Mouse (Mus musculus) bone marrow macrophage, adult 2 months (primary cell): ENCODE measurements around the gene Srrm2. TPM values are rescaled to one million over a fixed set of nuclear protein-coding genes. Genes with fewer than 3 reads are reported as not detected.

Experiments used
- H3K27ac ChIP-seq: 2 replicates; pipeline ENCODE4 v1.5.1; 2012; ENCODE audit warnings: low read depth, low read length; ENCODE audit not compliant: insufficient read depth
- H3K4me1 ChIP-seq: 2 replicates; pipeline ENCODE4 v1.6.1; 2012; ENCODE audit warnings: low read length; ENCODE audit not compliant: control insufficient read depth, insufficient read depth
- H3K4me3 ChIP-seq: 2 replicates; pipeline ENCODE4 v1.5.1; 2012; ENCODE audit warnings: mild to moderate bottlenecking, low read length, moderate library complexity; ENCODE audit not compliant: insufficient read depth
- CTCF ChIP-seq: IDR thresholded peaks from 2 replicates; pipeline ENCODE4 v1.5.1; 2012; ENCODE audit warnings: low read depth, mild to moderate bottlenecking, low read length, moderate library complexity
- POLR2A ChIP-seq: IDR thresholded peaks from 2 replicates; pipeline ENCODE4 v1.6.1; 2012; ENCODE audit warnings: mild to moderate bottlenecking, low read depth, low read length, borderline replicate concordance
- polyA plus RNA-seq: library from polyadenylated mRNA; stranded (reverse); fragments of >200 nt; gene quantifications from 2 replicates; pipeline ENCODE4 v1.2.4, GENCODE M21; 2012; ENCODE audit not compliant: missing spikeins, insufficient read depth, insufficient read length

The Srrm2 gene
- polyA plus RNA-seq, 1 experiment = 502 TPM

GRCm38 (mm10) chr17:23746767-23747166 lies 43.6 kb upstream of the Srrm2 start:
- H3K27ac ChIP-seq = no peak overlapping the region
- TF ChIP-seq CTCF = no peak
- TF ChIP-seq POLR2A = no peak
- peaks cover 19% of the 10 kb centered on the region for H3K4me1 ChIP-seq
- no peak overlapping the region for H3K4me3 ChIP-seq

GRCm38 (mm10) chr17:23747471-23747870 lies 42.9 kb upstream of the Srrm2 start:
- Histone ChIP-seq H3K4me1 (peaks cover 19% of the 10 kb centered on the region), H3K4me3 (no peak overlapping the region), H3K27ac (no peak overlapping the region)
- TF ChIP-seq CTCF = no peak
- TF ChIP-seq POLR2A = no peak

- Histone ChIP-seq H3K4me3 (no peak overlapping the region), H3K27ac (no peak overlapping the region), H3K4me1 (peaks cover 19% of the 10 kb centered on the region)
- no peak for TF ChIP-seq CTCF
- no peak for TF ChIP-seq POLR2A
Measured at GRCm38 (mm10) chr17:23748026-23748425, 42.3 kb upstream of the Srrm2 start.

GRCm38 (mm10) chr17:23748631-23749391 lies 41.5 kb upstream of the Srrm2 start:
- TF ChIP-seq POLR2A = no peak
- TF ChIP-seq CTCF = peak; percentile 37; the same call in 1 of the 2 replicates
- Histone ChIP-seq H3K4me3 (peak overlapping the region; percentile 44), H3K27ac (no peak overlapping the region), H3K4me1 (peaks cover 19% of the 10 kb centered on the region)

- Histone ChIP-seq H3K4me3 (peak overlapping the region; percentile 44), H3K27ac (no peak overlapping the region), H3K4me1 (peaks cover 19% of the 10 kb centered on the region)
- TF ChIP-seq POLR2A (no peak), CTCF (no peak)
Measured at GRCm38 (mm10) chr17:23749400-23750191, 40.7 kb upstream of the Srrm2 start.

GRCm38 (mm10) chr17:23755689-23756088 lies 34.6 kb upstream of the Srrm2 start:
- TF ChIP-seq POLR2A (no peak), CTCF (no peak)
- Histone ChIP-seq H3K4me1 (no peaks in the 10 kb centered on the region), H3K27ac (no peak overlapping the region), H3K4me3 (no peak overlapping the region)

GRCm38 (mm10) chr17:23757581-23757980 lies 32.8 kb upstream of the Srrm2 start:
- Histone ChIP-seq H3K4me3 (no peak overlapping the region), H3K27ac (no peak overlapping the region), H3K4me1 (no peaks in the 10 kb centered on the region)
- TF ChIP-seq CTCF (no peak), POLR2A (no peak)

GRCm38 (mm10) chr17:23758801-23759200 lies 31.5 kb upstream of the Srrm2 start:
- no peak overlapping the region for H3K4me3 ChIP-seq
- TF ChIP-seq CTCF = no peak
- TF ChIP-seq POLR2A = no peak
- no peaks in the 10 kb centered on the region for H3K4me1 ChIP-seq
- H3K27ac ChIP-seq = no peak overlapping the region

- Histone ChIP-seq H3K27ac (no peak overlapping the region), H3K4me3 (no peak overlapping the region), H3K4me1 (no peaks in the 10 kb centered on the region)
- TF ChIP-seq POLR2A (no peak), CTCF (no peak)
Measured at GRCm38 (mm10) chr17:23760231-23760630, 30.1 kb upstream of the Srrm2 start.

- Histone ChIP-seq H3K4me3 (no peak overlapping the region), H3K4me1 (no peaks in the 10 kb centered on the region), H3K27ac (no peak overlapping the region)
- TF ChIP-seq POLR2A (no peak), CTCF (no peak)
Measured at GRCm38 (mm10) chr17:23761155-23761554, 29.2 kb upstream of the Srrm2 start.
